Mouse (Mus musculus) lung, adult 18-20 months (tissue): ENCODE data around the gene Zfp831.
A peak's percentile ranks its signal among the peaks of the same experiment; 100 is the strongest.

Experiments used
- DNase-seq, 2 experiments: peaks; one replicate each; pipeline ENCODE4 v3.0.0; 2022; ENCODE audit warnings: mixed read lengths in 2 of 2

The Zfp831 gene

DNA sequence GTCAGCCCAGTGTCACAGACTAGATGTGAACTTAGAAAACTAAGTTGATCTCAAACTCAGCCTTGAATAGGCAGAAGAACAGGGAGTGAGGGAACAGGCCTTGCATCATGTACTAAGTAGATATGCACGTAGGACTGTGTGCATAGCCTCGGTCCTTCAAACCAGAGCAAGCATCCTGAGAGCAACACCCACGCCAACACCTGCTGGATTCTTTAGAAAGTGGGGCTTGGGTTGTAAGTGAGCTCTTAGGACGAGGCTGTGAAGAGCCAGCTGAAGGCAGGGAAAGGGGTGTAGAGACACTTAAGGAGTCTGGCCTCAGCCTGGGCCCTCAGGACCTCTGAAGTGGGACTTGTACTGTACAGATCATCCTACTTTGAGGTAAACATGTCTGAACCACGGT is 12.0 kb downstream of the Zfp831 start:
- peak in 1 of 2 experiments; percentile 27 for DNase-seq

DNA sequence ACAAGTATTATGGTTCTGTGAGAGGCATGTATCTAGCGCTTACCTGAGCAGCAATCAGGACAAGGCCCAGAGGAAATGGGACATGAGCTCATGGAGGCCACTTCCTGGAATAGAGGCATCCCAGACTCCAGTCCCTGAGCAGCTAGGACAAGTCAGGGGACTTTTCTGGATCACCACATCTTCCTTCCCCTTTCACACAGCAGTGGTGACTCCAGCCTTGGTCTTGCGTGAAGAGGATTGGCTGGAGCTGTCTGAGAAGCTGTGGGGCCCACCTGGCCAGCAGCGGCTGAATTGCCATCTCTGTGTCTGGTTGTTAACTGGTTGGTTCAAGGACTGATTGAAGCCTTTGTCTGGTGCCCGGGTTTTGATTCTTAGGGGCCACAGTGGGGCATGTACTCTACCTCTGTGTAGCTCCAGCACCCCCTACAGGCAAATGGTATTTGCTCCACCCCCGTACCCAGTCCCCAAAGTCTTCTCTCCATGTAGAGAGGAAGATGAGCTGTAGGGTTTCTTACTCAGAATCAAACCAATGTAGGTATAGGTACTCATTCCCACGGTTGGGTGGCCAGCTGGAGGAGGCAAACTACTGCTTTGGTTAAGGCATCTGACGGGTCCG is 15.0 kb downstream of the Zfp831 start:
- DNase-seq = peak in 1 of 2 experiments; percentile 6

DNA sequence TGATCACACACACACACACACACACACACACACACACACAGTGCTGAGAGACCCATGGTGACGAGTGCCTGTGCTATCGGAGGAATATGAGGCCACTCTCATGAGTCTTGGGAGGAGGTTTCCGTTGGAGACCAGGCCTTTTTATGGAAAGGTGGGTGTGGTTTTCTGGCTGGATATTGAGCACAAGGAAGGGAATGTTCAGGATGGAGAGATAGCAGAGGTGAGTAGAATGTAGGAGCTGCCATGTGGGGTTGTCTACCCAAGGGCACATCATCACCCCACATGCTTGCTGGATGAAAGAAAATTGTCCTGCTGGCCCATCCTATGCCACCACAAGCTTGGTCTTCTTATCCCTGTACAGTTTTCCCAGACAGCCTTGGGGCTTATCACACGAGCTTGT is 16.5 kb downstream of the Zfp831 start:
- no peak for DNase-seq

DNA sequence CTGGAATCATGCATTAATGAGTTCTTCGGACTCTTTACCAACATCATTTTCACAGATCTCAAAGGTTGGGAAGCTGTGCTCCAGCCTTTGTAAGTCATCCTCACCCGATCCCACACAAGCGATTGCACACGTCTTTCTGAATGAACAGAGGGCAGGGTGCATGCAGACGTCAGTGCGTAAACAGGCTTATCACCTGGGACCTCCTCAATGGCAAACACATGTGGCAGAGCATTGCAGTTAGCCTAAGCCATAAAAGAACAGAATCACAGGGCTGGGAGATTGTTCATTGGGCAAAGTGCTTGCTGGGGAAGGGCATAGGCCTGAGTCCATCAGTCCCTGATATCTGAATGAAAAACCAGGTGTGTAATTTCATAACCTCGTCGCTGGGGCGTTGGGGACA is 17.0 kb downstream of the Zfp831 start:
- DNase-seq = no peak

DNA sequence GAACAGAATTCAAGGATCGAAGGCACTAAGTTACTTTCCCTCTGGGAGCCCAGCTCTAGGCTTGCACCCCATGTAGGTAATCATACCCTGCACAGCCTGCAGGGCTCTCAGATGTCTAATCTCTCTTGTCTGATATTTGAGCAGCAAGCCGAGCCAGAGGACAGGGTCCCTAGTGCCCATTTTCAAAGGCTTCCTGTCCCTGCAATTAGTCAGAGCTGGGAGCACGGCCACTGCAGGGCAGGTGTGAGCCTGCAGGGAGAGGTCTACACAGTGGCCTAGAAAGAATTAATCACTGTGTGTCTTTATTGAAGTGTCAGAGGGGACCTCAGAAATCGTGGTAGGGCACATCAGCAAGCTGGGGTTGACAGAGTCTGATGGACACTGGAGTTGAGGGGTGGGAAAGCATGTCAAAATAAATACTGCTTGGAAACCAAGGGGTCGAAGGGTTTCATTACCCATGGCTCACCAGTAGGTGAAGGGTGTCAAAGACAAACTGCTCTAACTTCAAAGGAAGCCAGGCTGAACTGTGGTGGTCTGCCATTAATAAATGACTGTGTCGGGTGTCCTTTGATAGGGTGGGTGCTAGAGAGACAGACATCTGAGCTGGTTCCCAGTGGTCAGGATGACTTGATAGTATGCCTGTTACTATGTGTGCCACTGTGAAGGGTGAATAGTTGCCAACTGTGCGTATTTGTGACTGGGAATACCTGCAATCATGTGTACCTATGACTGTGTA is 18.3 kb downstream of the Zfp831 start:
- DNase-seq = no peak

DNA sequence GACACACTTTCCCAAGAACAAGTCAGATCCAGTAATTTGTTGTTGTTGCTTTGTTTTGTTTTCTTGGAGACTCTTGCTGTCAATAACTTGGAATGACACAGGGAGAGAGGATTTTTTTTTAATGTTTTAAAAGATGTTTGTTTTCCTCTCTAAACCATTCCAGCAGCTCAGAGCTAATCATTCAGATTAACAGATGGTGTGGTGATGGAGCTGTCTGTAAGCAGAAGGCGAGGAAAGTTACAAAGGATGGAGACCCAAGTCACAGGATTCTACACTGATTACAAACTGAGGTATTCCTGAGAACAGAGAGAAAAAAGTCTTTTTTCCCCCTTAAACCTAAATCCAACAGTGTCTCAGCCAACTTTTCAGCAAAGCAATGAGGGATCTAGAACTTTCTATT is 19.3 kb downstream of the Zfp831 start:
- no peak for DNase-seq

DNA sequence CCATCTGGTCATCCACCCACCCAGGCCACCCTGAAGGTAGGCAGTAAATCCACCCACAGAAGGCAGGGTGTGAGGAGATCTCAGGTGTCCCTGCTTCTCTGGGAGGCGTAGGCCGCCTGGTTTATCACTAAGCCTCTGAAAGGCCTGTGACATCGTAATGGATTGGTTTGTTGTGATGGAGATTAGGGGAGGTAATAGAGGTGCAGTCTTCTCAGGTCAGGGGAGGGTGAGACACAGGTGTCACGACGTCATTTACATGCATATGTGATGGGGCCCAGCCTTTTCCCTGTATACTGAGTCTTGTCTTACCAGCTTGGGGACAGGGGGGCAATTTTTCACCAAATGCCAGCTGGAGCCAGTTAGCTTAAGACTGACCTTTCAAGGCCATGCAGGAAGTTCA is 22.1 kb downstream of the Zfp831 start:
- no peak for DNase-seq

DNA sequence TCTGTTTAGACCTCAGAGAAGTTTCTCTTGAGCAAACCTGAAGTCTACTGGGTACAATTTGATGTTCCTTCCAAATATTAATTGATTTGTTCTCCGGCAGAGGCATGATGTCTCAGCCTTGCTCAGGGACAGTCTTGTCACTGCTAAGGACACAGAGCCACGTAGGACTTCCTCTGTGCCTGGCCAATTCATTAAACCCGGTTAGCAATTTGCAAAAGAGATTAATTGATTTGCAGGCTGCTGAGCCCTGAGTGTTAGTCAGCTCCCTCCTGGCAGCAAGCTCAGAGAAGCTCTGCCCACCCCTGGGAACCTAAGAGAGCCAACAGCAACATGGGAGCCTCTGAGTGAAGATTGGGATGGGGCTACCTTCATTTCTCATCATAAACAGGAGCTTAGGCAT is 25.5 kb downstream of the Zfp831 start:
- DNase-seq = no peak

DNA sequence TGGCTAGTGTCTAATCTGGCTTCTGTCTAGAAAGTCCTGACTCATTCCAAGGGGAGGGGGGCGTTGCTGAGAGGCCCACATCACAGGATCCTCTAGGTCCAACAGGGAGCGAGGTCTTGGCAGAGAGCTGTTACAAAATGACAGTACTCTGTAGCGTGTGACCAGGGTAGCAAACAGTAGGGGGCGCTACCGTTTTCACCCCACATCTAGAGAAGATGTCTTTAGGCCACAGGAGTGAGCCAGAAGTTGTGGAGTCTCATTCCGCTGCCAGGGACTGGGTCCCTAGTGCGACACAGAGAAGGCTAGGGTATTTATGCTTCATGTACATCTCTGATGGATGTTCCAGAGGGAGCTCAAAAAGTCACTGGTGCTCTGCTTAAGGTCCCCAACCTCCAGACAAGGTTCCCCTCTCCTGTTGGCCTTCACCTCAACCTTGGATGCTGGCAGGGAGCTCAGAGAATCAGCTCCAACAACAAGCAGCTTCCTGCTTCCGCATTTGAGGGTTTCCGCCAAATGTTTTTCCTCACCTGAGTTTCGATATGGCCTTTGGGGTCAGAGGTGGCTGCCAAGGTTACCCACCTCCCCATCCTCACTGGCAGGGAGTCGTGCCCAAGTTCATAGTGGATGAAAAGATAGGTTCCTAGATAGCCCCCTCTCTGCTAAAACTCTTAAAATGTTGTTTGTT is 29.3 kb downstream of the Zfp831 start:
- DNase-seq = peak; percentile 27 to 29

DNA sequence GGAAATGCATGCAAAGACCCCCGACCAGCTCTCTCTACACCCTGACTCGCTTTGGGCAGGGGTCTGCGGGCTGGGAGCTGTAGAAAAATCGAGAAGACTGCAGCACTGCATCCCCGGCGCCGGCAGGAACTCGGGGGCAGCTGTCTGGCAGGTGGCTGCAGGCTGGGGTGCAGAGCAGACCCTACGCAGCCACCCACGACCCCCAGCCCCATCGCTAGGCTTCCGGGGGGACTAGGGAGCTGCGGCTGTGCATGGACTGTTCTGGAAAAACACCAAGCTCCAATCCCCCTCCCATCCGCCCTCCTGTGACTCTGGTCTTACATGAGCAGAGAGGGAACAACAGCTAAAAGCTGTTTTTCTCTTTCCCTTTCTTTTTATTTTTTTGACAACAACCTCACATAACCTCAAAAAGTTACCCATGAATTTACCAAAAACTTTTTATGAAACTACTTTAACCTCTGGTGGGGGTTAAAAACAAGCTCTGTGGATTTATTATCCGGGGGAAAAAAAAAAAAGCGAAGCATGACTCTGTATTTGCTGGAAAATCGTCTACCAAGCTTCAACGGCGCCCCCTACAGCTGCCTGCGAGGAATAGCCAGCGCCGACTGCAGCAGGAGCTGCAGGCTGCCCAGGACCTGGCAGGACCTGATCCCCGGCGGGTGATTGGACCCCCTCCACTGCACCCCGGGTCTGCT is 30.4 kb downstream of the Zfp831 start:
- peak; percentile 85 to 87 for DNase-seq

DNA sequence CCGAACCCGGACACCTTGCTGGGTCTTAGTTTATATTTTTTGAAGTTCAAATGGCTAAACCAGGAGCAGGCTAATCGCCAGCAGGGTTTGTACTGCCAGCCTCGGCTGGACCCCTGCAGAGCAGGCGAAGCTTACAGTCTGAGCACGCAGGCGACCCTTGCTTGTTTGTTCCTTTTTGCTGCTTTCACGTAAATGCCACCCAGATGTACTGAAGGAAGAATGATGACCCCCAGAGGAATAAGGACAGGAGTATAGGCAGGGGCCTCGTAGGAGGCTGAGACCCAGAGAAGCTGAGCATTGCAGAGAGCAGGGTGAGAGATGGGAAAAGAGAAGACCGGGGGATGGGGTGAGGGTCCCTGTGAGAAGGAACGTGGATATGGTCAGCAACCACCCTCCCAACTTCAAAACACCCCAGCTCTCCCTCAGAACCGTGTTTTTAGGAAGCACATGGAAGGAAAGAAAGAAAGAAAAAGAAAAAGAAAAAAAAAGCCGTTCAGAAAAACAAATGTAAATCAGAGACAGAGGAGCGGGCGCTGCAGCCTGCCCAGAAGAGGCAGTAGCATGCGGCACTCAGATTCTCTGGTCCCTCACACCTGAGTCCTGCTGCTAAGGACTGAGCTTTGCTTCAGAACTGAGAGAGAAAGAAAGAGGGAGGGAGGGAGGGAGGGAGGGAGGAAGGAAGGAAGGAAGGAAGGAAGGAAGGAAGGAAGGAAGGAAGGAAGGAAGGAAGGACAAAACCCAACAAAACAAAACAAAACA is 31.1 kb downstream of the Zfp831 start:
- no peak for DNase-seq

DNA sequence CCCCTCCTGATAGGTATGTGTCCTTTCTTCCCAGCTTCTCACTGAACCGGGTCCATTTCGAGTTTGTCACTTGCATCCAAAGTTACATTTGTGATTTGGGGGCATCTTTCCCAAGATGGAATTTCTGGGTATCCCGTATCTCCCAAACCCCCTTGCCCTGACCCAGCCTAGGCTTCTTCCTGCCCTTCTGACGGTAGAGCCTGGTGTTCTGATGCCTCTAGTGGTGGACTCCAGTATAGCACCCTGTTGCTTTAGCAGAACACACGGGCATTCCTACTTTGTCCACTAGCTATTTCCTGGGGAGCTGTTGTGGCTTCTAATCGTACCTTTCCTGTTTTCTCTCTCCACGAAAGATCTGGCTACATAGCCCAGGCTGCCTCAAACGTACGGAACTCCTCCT is 32.3 kb downstream of the Zfp831 start:
- DNase-seq = peak; percentile 52 to 74

DNA sequence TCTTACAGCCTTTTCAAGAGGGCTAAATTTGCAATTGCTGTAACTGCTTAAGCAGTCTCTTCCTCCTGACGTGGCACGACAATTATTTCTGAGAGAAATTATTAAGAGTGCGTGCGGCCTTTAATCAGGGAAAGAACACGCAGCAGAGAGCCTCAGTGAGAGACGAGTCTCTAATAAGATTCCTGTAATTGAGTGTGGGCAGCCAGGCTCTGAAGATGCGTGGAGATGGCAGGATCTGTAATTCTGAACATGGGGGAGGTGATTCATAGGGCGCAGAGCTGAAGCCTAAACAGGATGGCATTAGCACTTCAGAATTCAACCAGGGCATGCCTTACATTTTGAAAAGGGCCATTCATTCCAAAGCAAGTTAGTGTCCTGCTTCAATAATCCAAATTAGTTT is 58.0 kb downstream of the Zfp831 start:
- DNase-seq = no peak

DNA sequence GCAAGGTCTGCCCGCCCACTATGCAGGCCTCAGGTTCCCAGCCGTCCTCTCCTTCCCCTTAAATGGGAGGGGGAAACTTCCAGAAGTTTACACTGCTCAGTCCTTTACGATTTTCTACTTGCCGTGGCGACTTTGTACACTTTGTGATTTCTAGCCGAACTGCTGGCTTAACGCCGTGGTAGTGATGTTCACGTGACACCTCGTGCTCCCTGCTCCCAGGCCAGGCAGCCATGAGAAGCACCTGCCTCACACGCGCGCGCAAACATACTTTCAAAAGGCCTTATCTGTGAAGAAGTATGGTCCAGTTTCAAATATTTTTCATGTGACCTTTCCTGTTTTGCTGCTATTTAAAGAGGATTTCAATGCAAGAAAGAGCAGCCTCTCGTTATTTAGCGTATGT is 63.8 kb downstream of the Zfp831 start:
- DNase-seq = no peak

DNA sequence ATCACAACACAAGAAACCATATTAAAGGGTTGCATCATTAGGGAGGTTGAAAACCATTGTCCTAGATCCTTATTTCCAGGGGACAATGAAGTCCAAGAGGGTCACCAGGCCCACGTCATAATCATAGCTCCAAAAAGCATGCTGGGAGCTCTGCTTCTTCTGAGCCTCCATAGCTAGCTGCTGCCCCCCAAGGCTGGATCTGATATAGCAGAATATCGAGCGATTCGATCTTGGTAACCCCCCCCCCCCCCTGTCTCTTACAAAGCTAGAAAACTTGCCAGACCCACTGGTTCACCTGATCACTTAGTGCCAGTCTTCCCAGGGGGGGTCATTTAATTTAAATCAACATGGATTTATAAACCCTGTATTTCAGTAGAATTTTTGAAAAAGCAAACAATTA is 65.3 kb downstream of the Zfp831 start:
- DNase-seq = no peak

DNA sequence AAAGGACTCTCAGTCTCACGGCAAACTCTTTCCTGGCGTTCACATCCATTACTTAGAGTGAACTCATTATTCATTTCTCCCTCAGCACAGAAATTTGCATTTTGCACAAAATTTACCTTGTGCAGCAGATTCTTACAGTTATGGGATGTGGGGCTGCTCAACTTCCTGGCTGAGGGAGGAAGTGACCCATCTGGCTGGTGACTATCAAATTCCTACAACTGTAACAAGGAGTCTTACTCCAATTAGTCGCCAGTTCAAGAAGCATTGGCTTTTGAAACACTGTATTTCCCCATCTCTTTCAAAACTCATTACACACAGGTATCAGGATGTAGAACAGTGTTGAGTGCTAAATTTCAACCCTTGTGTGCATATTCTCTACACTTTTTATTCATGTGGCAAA is 66.9 kb downstream of the Zfp831 start:
- DNase-seq = no peak

DNA sequence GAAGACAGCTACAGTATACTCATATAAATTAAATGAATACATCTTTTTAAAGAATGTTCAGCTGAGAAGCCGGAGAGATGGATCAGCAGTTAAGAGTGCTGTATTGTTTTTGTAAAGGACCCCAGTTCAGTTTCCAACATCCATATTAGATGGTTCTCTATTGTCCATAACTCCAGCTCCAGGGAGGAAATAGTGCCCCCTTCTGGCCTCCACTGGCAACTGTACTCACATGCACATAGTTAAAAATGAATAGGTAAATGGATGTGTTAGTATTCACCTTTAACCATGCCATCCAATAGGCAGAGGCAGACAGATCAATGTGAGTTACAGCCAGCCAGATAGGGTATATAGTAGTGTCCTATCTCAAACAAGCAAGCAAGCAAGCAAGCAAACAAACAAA is 68.7 kb downstream of the Zfp831 start:
- no peak for DNase-seq

DNA sequence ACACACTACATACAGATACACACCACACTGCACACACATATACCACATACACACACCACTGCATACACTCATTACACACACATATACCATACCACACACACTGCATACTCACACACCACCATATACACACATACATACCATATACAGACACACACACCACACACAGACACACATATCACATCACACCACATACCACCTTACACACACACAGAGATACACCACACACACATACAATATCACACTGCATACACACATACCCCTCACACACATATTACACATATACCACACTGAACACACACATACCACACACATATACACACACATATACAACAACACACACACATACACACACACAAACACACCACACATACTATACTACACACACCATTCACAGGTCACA is 72.6 kb downstream of the Zfp831 start:
- DNase-seq = no peak

DNA sequence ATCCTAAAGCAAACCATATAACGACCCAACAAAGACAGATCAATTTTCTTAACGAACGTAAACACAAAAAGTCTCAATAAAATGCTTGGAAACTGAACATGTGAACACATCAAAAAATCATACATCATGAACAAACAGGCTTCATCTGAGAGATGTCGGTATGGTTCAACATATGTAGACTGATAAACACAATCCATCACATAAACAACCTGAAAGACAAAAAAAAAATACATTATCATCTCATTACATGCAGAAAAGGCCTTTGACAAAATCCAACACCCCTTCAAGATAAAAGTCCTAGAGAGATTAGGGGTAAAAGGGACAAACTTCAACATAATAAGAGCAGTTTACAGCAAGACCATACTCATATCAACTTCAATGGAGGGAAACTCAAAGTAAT is 74.5 kb downstream of the Zfp831 start:
- no peak for DNase-seq

DNA sequence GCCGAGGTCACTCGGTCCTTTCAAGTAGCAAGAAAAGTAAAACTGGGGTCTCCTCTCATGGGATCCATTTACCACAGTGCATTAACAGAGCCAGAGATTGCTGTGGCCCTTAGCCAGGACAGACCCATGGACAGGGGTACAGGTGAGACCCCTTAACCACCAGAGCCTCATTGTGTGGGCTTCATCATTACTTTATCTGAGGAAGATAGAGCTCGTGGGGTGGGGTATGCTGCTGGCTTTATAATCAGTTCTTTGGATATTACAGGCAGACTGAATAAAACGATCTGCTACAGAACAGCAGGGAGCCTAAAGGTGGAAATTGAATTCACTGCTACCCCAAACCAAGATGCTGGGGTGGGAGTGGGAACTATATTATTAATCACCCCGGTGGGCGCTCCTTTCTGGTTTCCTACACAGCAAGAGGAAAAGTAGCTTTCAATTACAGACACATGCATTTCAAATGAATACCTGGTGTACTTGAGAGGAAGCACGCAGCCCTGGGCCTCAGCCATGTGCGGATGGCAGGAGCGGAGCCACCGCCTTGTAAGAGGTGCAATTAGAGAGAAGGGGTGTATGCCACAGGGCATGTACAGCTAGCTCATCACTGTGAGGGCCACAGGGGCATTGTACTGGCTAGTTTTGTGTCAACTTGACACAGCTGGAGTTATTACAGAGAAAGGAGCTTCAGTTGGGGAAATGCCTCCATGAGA is 83.9 kb downstream of the Zfp831 start:
- no peak for DNase-seq

DNA sequence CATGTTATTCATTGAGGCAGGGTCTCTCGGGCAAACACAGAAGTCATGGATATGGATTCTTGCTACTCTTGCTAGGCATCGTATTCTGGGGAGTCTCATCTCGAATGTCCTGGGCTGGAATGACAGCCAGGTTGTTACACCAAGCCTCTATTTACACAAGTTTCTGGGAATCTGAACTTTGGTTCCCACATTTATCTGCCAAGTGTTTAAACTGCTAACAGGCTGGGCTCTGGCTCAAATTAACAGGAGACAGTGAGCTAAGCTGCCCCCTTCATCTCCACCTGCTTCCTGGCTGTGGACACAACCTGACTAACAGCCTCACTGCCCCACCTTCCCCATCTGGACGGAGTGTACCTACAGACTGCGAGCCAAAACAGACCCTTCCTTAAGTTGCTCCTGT is 88.6 kb downstream of the Zfp831 start:
- no peak for DNase-seq

DNA sequence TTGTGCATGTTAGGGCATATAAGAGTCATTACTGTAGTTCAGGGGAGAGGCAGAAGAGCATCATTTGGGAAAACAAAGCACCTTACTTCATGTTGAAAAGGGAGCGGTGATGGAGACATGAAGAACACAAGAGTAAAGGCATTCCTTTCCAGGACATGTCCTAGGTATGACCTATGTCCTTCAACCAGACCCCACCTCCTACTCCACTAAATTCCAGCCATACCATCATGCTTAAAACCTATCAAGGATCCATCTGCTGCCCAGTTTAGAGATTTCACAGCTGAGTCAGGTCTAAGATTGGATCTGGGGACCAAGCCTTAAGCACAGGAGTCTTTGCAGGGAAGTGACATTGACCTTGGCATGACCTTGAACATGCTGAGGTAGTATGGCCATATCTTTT is 91.9 kb downstream of the Zfp831 start:
- DNase-seq = no peak
